In the genomic region with DNA sequence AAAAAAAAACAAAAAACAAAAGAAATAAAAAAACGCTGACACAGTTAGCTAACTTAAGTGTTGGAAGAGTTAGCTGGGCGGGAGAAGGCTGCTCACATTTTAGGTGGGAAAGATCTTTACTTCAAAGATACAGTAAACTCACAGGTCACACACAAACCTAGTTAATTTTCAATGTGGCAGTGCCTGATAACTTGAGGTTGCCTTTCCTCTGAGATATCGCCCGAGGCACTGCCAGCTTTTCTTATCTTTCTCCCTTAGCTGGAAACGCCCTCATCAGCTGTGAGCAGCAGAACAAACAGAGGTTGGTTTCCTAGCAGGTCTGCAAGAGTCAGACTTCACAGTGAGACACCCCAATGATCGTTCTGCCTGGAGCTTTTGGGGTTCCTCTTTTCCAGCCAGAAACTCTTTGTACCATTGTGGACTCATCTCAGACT, we compare ENCODE assay signal across 10 mouse cellular contexts. TPM values are rescaled to one million over a fixed set of nuclear protein-coding genes. Genes with fewer than 3 reads are reported as not detected.
A peak's percentile ranks its signal among the peaks of the same experiment; 100 is the strongest.
DNase-seq lines count a peak whose midpoint lies in the region; ATAC-seq lines count a peak whose summit lies in the region.
"Had no signal": no experiment of that assay in that cellular context is flagged by ENCODE, and none has a peak within 500 bp of the region (broad histone marks: within the 10 kb centered on the region; RNA-seq: fewer than 3 reads in every experiment).

No protein-coding gene starts in this region.

- H3K4me2 ChIP-seq in midbrain, embryonic 14.5 days (ENCODE audit: low read length) = no peak overlapping the region
- no peak overlapping the region for H3K4me2 ChIP-seq in midbrain, embryonic 15.5 days
- peak overlapping the region; percentile 83 for H3K4me2 ChIP-seq in liver, embryonic 13.5 days
- H3K4me2 ChIP-seq: forebrain, embryonic 15.5 days had no signal

- no peak for ATAC-seq in midbrain, embryonic 14.5 days (ENCODE audit: low FRiP score, low TSS enrichment)
- ATAC-seq in midbrain, embryonic 15.5 days (replicated peaks) = no peak
- peak; percentile 89 for ATAC-seq in liver, embryonic 13.5 days (ENCODE audit: low read depth)
- ATAC-seq: forebrain, embryonic 15.5 days had no signal

- H3K36me3 ChIP-seq in midbrain, embryonic 14.5 days (ENCODE audit: control insufficient read depth, insufficient read depth, low read length) = no peaks in the 10 kb centered on the region
- H3K36me3 ChIP-seq in midbrain, embryonic 15.5 days (replicated peaks) = no peaks in the 10 kb centered on the region
- peaks cover 64% of the 10 kb centered on the region for H3K36me3 ChIP-seq in erythroblast, embryonic 14.5 days (ENCODE audit: control insufficient read depth)
- H3K36me3 ChIP-seq in liver, embryonic 13.5 days = peaks cover 7% of the 10 kb centered on the region; the same call in 1 of the 2 replicates
- peaks cover 3% of the 10 kb centered on the region; the same call in 1 of the 2 replicates for H3K36me3 ChIP-seq in hindbrain, embryonic 10.5 days
- H3K36me3 ChIP-seq: forebrain, embryonic 15.5 days had no signal

- peak; percentile 15 for DNase-seq in midbrain, embryonic 14.5 days
- DNase-seq in liver, embryonic 13.5 days = peak; percentile 89
- DNase-seq in yolk sac, embryonic 10.5 days (ENCODE audit: low spot score) = peak; percentile 47
- no peak for DNase-seq in hindbrain, embryonic 10.5 days (ENCODE audit: low spot score)
- no peak for DNase-seq in cerebellum, postnatal 25 days
- DNase-seq: cerebellum, adult 8-10 months; kidney, adult 9 months had no signal

- no peaks in the 10 kb centered on the region for H3K4me1 ChIP-seq in midbrain, embryonic 14.5 days (ENCODE audit: control insufficient read depth, insufficient read depth, low read length)
- H3K4me1 ChIP-seq in midbrain, embryonic 15.5 days = no peaks in the 10 kb centered on the region
- H3K4me1 ChIP-seq in erythroblast, embryonic 14.5 days (ENCODE audit: control insufficient read depth) = peaks cover 91% of the 10 kb centered on the region
- peaks cover 93% of the 10 kb centered on the region for H3K4me1 ChIP-seq in liver, embryonic 13.5 days (replicated peaks)
- H3K4me1 ChIP-seq in hindbrain, embryonic 10.5 days (replicated peaks) = peaks cover under 1% of the 10 kb centered on the region

- no peaks in the 10 kb centered on the region for H3K9me3 ChIP-seq in midbrain, embryonic 14.5 days (ENCODE audit: control insufficient read depth, low read length)
- H3K9me3 ChIP-seq in midbrain, embryonic 15.5 days = no peaks in the 10 kb centered on the region
- no peaks in the 10 kb centered on the region for H3K9me3 ChIP-seq in erythroblast, embryonic 14.5 days (ENCODE audit: control insufficient read depth, low read length)
- no peaks in the 10 kb centered on the region for H3K9me3 ChIP-seq in liver, embryonic 13.5 days (replicated peaks)
- H3K9me3 ChIP-seq in hindbrain, embryonic 10.5 days = no peaks in the 10 kb centered on the region
- H3K9me3 ChIP-seq: forebrain, embryonic 15.5 days had no signal

- H3K27ac ChIP-seq in midbrain, embryonic 14.5 days (replicated peaks; ENCODE audit: low read depth, low read length) = no peak overlapping the region
- no peak overlapping the region for H3K27ac ChIP-seq in midbrain, embryonic 15.5 days
- peak overlapping the region; percentile 100 for H3K27ac ChIP-seq in liver, embryonic 13.5 days
- no peak overlapping the region for H3K27ac ChIP-seq in hindbrain, embryonic 10.5 days
- H3K27ac ChIP-seq: forebrain, embryonic 15.5 days had no signal

- 76% methylated on average over 6 of the region's 6 CpGs for WGBS in midbrain, embryonic 14.5 days
- WGBS in midbrain, embryonic 15.5 days = 75% methylated on average over 6 of the region's 6 CpGs
- 6% methylated on average over 6 of the region's 6 CpGs for WGBS in liver, embryonic 13.5 days (ENCODE audit: insufficient replicate concordance)
- WGBS in hindbrain, embryonic 10.5 days = 73% methylated on average over 6 of the region's 6 CpGs

- no peak overlapping the region for H3K4me3 ChIP-seq in midbrain, embryonic 14.5 days (replicated peaks; ENCODE audit: low read depth, low read length)
- no peak overlapping the region for H3K4me3 ChIP-seq in midbrain, embryonic 15.5 days
- H3K4me3 ChIP-seq in erythroblast, embryonic 14.5 days (replicated peaks) = peak overlapping the region; percentile 63
- peak overlapping the region; percentile 56 for H3K4me3 ChIP-seq in liver, embryonic 13.5 days (replicated peaks)
- no peak overlapping the region for H3K4me3 ChIP-seq in hindbrain, embryonic 10.5 days
- H3K4me3 ChIP-seq: forebrain, embryonic 15.5 days had no signal

- H3K27me3 ChIP-seq in midbrain, embryonic 14.5 days (ENCODE audit: control insufficient read depth, insufficient read depth, low read length) = no peaks in the 10 kb centered on the region
- no peaks in the 10 kb centered on the region for H3K27me3 ChIP-seq in midbrain, embryonic 15.5 days (replicated peaks)
- H3K27me3 ChIP-seq in erythroblast, embryonic 14.5 days (ENCODE audit: control insufficient read depth) = no peaks in the 10 kb centered on the region
- H3K27me3 ChIP-seq in liver, embryonic 13.5 days = no peaks in the 10 kb centered on the region
- H3K27me3 ChIP-seq in hindbrain, embryonic 10.5 days (ENCODE audit: insufficient read depth, poor library complexity, severe bottlenecking) = no peaks in the 10 kb centered on the region
- H3K27me3 ChIP-seq: forebrain, embryonic 15.5 days had no signal

- no peak overlapping the region for H3K9ac ChIP-seq in midbrain, embryonic 14.5 days (replicated peaks; ENCODE audit: low read length)
- H3K9ac ChIP-seq in midbrain, embryonic 15.5 days = no peak overlapping the region
- peak overlapping the region; percentile 85 for H3K9ac ChIP-seq in liver, embryonic 13.5 days
- H3K9ac ChIP-seq: forebrain, embryonic 15.5 days had no signal

RNA-seq across cellular contexts. Expression of a gene that starts 5.7 kb away (rescaled TPM):
- polyA plus RNA-seq in midbrain, embryonic 14.5 days (2014; fragmentation: Nextera tagmentation; extraction: Ambion mirVana) = 15.6 and 18.4 TPM in 2 replicates
- polyA plus RNA-seq in midbrain, embryonic 15.5 days (2015; fragmentation: Nextera tagmentation; extraction: Ambion mirVana) = 15.6 and 16.8 TPM in 2 replicates
- 12.9 and 15.2 TPM in 2 replicates for polyA plus RNA-seq in erythroblast, embryonic 14.5 days (2012)
- polyA plus RNA-seq in liver, embryonic 13.5 days (2015; fragmentation: Nextera tagmentation; extraction: Ambion mirVana) = 133 and 143 TPM in 2 replicates
- polyA plus RNA-seq in hindbrain, embryonic 10.5 days (2016; fragmentation: Nextera tagmentation; extraction: Ambion mirVana) = 19.5 and 21.4 TPM in 2 replicates

RNA-seq across cellular contexts. Expression of a gene that starts 32.6 kb away (rescaled TPM):
- 23.3 and 29.9 TPM in 2 replicates for polyA plus RNA-seq in midbrain, embryonic 14.5 days (2014; fragmentation: Nextera tagmentation; extraction: Ambion mirVana)
- 24.6 and 25.9 TPM in 2 replicates for polyA plus RNA-seq in midbrain, embryonic 15.5 days (2015; fragmentation: Nextera tagmentation; extraction: Ambion mirVana)
- 1.8 TPM in 2 replicates for polyA plus RNA-seq in erythroblast, embryonic 14.5 days (2012)
- 28.6 and 29.9 TPM in 2 replicates for polyA plus RNA-seq in liver, embryonic 13.5 days (2015; fragmentation: Nextera tagmentation; extraction: Ambion mirVana)
- 37.8 and 40.2 TPM in 2 replicates for polyA plus RNA-seq in hindbrain, embryonic 10.5 days (2016; fragmentation: Nextera tagmentation; extraction: Ambion mirVana)

RNA-seq across cellular contexts. Expression of a gene that starts 32.7 kb away (rescaled TPM):
- 4.0 and 5.7 TPM in 2 replicates for polyA plus RNA-seq in midbrain, embryonic 14.5 days (2014; fragmentation: Nextera tagmentation; extraction: Ambion mirVana)
- polyA plus RNA-seq in midbrain, embryonic 15.5 days (2015; fragmentation: Nextera tagmentation; extraction: Ambion mirVana) = 3.5 and 4.1 TPM in 2 replicates
- polyA plus RNA-seq in erythroblast, embryonic 14.5 days (2012) = 0.09 and 0.17 TPM in 2 replicates
- polyA plus RNA-seq in liver, embryonic 13.5 days (2015; fragmentation: Nextera tagmentation; extraction: Ambion mirVana) = 2.5 and 4.0 TPM in 2 replicates
- polyA plus RNA-seq in hindbrain, embryonic 10.5 days (2016; fragmentation: Nextera tagmentation; extraction: Ambion mirVana) = 6.8 and 7.1 TPM in 2 replicates

RNA-seq across cellular contexts. Expression of a gene that starts 39.6 kb away (rescaled TPM):
- 17.9 and 33.7 TPM in 2 replicates for polyA plus RNA-seq in midbrain, embryonic 14.5 days (2014; fragmentation: Nextera tagmentation; extraction: Ambion mirVana)
- polyA plus RNA-seq in midbrain, embryonic 15.5 days (2015; fragmentation: Nextera tagmentation; extraction: Ambion mirVana) = 22.8 and 22.9 TPM in 2 replicates
- polyA plus RNA-seq in erythroblast, embryonic 14.5 days (2012) = 0.49 and 0.92 TPM in 2 replicates
- polyA plus RNA-seq in liver, embryonic 13.5 days (2015; fragmentation: Nextera tagmentation; extraction: Ambion mirVana) = 23.4 and 26.9 TPM in 2 replicates
- 44.7 and 52.4 TPM in 2 replicates for polyA plus RNA-seq in hindbrain, embryonic 10.5 days (2016; fragmentation: Nextera tagmentation; extraction: Ambion mirVana)

Comparison
In these comparisons a context has a peak if more than half of its experiments do, and no peak if none do; other contexts are left out.
1. DNase-seq: peak in midbrain, embryonic 14.5 days (single experiment), liver, embryonic 13.5 days (single experiment) and yolk sac, embryonic 10.5 days (single experiment); none in hindbrain, embryonic 10.5 days (single experiment) and cerebellum, postnatal 25 days (0 of 2).
2. H3K4me3 ChIP-seq: peak in erythroblast, embryonic 14.5 days (single experiment) and liver, embryonic 13.5 days (single experiment); none in midbrain, embryonic 14.5 days (single experiment), midbrain, embryonic 15.5 days (single experiment) and hindbrain, embryonic 10.5 days (single experiment).